Mouse (Mus musculus) kidney, adult 2 months (tissue): ENCODE measurements around the gene Pnpo.
A peak's percentile ranks its signal among the peaks of the same experiment; 100 is the strongest.

Experiments
- CTCF ChIP-seq: fragments of 200-500 bp; conservative IDR thresholded peaks from 2 replicates; pipeline ENCODE4 v1.5.1; 2011; ENCODE audit warnings: low read depth, mild to moderate bottlenecking, control low read depth, low read length, moderate library complexity, mixed read lengths; ENCODE audit not compliant: insufficient read depth, insufficient read length
- POLR2A ChIP-seq: fragments of 200-500 bp; IDR thresholded peaks from one replicate; pipeline ENCODE4 v1.6.1; 2011; ENCODE audit warnings: low read depth, low read length, control low read depth

DNA sequence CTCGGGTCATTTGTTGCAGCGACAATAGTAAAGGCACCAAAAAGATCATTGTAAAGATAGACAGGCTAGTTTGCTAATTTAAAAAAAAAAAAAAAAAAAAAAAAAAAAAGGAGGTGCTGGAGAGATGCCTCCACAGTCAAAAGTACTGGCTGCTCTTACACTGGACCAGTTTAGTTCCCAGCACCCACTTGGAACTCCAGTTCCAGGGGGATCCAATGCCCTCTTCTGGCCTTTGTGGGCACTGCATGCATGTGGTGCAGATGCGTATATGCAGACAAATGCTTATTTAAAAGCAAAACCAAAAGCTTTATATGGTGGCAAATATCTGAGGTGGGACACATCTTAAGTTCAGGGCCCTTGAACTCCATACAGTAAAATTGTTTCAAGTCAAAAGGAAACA is 7.0 kb upstream of the Pnpo start:
- TF ChIP-seq POLR2A = no peak
- peak; percentile 44 for TF ChIP-seq CTCF
